8 mouse cellular contexts compared by ENCODE assay signal in genomic region chr7:19307739-19308453, GRCm38 (mm10). TPM values are rescaled to one million over a fixed set of nuclear protein-coding genes. Genes with fewer than 3 reads are reported as not detected.
A peak's percentile ranks its signal among the peaks of the same experiment; 100 is the strongest.
DNase-seq lines count a peak whose midpoint lies in the region; ATAC-seq and TF ChIP-seq lines count a peak whose summit lies in the region.

No protein-coding gene starts in this region.

- DNase-seq in spleen, adult 2 months (ENCODE audit: low read depth in 1 of 2, low spot score in 2 of 2) = peak in 1 of 2 experiments; percentile 60
- DNase-seq in spleen, adult 12 weeks (ENCODE audit: low spot score) = no peak
- DNase-seq in cerebellum, postnatal 14 days = peak; percentile 85 to 89
- DNase-seq in gastrocnemius, adult 2 months = peak; percentile 87
- peak; percentile 81 for DNase-seq in hindbrain, postnatal 0 days (ENCODE audit: low spot score)
- DNase-seq in left cerebral cortex, adult 9 months (ENCODE audit: low spot score in 2 of 2) = peak; percentile 72 to 82
- peak; percentile 79 to 81 for DNase-seq in lung, postnatal 4 days
- peak; percentile 67 to 79 for DNase-seq in right cerebral cortex, postnatal 36 days (ENCODE audit: low spot score in 2 of 2)

- intact Hi-C loops in gastrocnemius, adult 2 months (cut with DNase I) = no loop called here

- H3K36me3 ChIP-seq in spleen, adult 2 months (ENCODE audit: control insufficient read depth, insufficient read depth, low read length) = no peaks in the 10 kb centered on the region
- no peaks in the 10 kb centered on the region for H3K36me3 ChIP-seq in hindbrain, postnatal 0 days (ENCODE audit: insufficient read depth, low read length)

- H3K27me3 ChIP-seq in spleen, adult 2 months (ENCODE audit: control insufficient read depth, insufficient read depth, low read length) = peaks cover 10% of the 10 kb centered on the region
- peaks cover 24% of the 10 kb centered on the region for H3K27me3 ChIP-seq in hindbrain, postnatal 0 days (ENCODE audit: insufficient read depth, low read length)

- WGBS in spleen, adult 2 months = 4% methylated on average over 18 of the region's 18 CpGs
- 3% methylated on average over 18 of the region's 18 CpGs for WGBS in hindbrain, postnatal 0 days

- TF ChIP-seq CTCF in spleen, adult 2 months (IDR thresholded peaks at IDR 0.05; ENCODE audit: extremely low read depth, insufficient read depth, insufficient read length, insufficient replicate concordance) = no peak
- TF ChIP-seq CTCF in gastrocnemius, adult 2 months (IDR thresholded peaks at IDR 0.05) = peak; percentile 10; the same call in 1 of the 2 replicates
- TF ChIP-seq CTCF in hindbrain, postnatal 0 days (IDR thresholded peaks at IDR 0.05; ENCODE audit: low read depth) = no peak

- H3K4me2 ChIP-seq in hindbrain, postnatal 0 days (ENCODE audit: low read depth, low read length) = peak overlapping the region; percentile 99

- peak; percentile 63 for ATAC-seq in hindbrain, postnatal 0 days

- peaks cover 17% of the 10 kb centered on the region; the same call in 1 of the 2 replicates for H3K4me1 ChIP-seq in spleen, adult 2 months (ENCODE audit: control insufficient read depth, insufficient read depth, insufficient read length)
- no peaks in the 10 kb centered on the region for H3K4me1 ChIP-seq in hindbrain, postnatal 0 days (ENCODE audit: insufficient read depth, low read length)

- no peaks in the 10 kb centered on the region for H3K9me3 ChIP-seq in hindbrain, postnatal 0 days (ENCODE audit: low read length)

- no peak for TF ChIP-seq POLR2A in spleen, adult 2 months (IDR thresholded peaks at IDR 0.05; ENCODE audit: low read depth, low read length)

- peak overlapping the region; percentile 67 for H3K4me3 ChIP-seq in spleen, adult 2 months (ENCODE audit: extremely low read depth, insufficient read depth, insufficient read length)
- peak overlapping the region; percentile 74 for H3K4me3 ChIP-seq in gastrocnemius, adult 2 months
- H3K4me3 ChIP-seq in hindbrain, postnatal 0 days (ENCODE audit: low read length) = peak overlapping the region; percentile 64

- H3K9ac ChIP-seq in hindbrain, postnatal 0 days (replicated peaks; ENCODE audit: low read length) = peak overlapping the region; percentile 45; the same call in 1 of the 2 replicates

- peak overlapping the region; percentile 86 for H3K27ac ChIP-seq in spleen, adult 2 months (ENCODE audit: insufficient read depth, low read length)
- H3K27ac ChIP-seq in gastrocnemius, adult 2 months = peak overlapping the region; percentile 99
- peak overlapping the region; percentile 58; the same call in 1 of the 2 replicates for H3K27ac ChIP-seq in hindbrain, postnatal 0 days

RNA-seq across cellular contexts. Expression of gene Fosb, which starts 2.0 kb away (rescaled TPM):
- polyA plus RNA-seq in spleen, adult 2 months (2012; rRNA removed) = 1.6 and 1.9 TPM in 2 replicates
- total RNA-seq in gastrocnemius, adult 2 months (2021) = under 1 TPM; 0.22 to 0.59 TPM
- total RNA-seq in hindbrain, postnatal 0 days (2014; rRNA removed) = 0.31 and 1.0 TPM in 2 replicates
- polyA plus RNA-seq in hindbrain, postnatal 0 days (2015; fragmentation: Nextera tagmentation; extraction: Ambion mirVana) = 0.09 and 0.11 TPM in 2 replicates

RNA-seq across cellular contexts. Expression of gene Rtn2, which starts 25.5 kb away (rescaled TPM):
- polyA plus RNA-seq in spleen, adult 2 months (2012; rRNA removed) = 7.7 and 9.1 TPM in 2 replicates
- 1,000 to 10,000 TPM in 1 of 2 experiments, 100 to 1,000 TPM in 1; 987 to 1,150 TPM for total RNA-seq in gastrocnemius, adult 2 months (2021)
- 151 and 155 TPM in 2 replicates for total RNA-seq in hindbrain, postnatal 0 days (2014; rRNA removed)
- polyA plus RNA-seq in hindbrain, postnatal 0 days (2015; fragmentation: Nextera tagmentation; extraction: Ambion mirVana) = 98.4 and 101 TPM in 2 replicates

RNA-seq across cellular contexts. Expression of gene Ppm1n, which starts 28.0 kb away (rescaled TPM):
- 2.1 and 3.3 TPM in 2 replicates for polyA plus RNA-seq in spleen, adult 2 months (2012; rRNA removed)
- total RNA-seq in gastrocnemius, adult 2 months (2021) = under 1 TPM in 1 of 2 experiments, not detected in 1; 0.74 TPM
- 2.1 and 2.9 TPM in 2 replicates for total RNA-seq in hindbrain, postnatal 0 days (2014; rRNA removed)
- 2.0 and 2.5 TPM in 2 replicates for polyA plus RNA-seq in hindbrain, postnatal 0 days (2015; fragmentation: Nextera tagmentation; extraction: Ambion mirVana)

RNA-seq across cellular contexts. Expression of gene Vasp, which starts 36.3 kb away (rescaled TPM):
- polyA plus RNA-seq in spleen, adult 2 months (2012; rRNA removed) = 335 and 437 TPM in 2 replicates
- total RNA-seq in gastrocnemius, adult 2 months (2021) = 10 to 100 TPM; 13.6 to 17.3 TPM
- 62.6 and 68.3 TPM in 2 replicates for total RNA-seq in hindbrain, postnatal 0 days (2014; rRNA removed)
- 35.5 and 37.0 TPM in 2 replicates for polyA plus RNA-seq in hindbrain, postnatal 0 days (2015; fragmentation: Nextera tagmentation; extraction: Ambion mirVana)

RNA-seq across cellular contexts. Expression of gene Ercc1, which starts 36.7 kb away (rescaled TPM):
- polyA plus RNA-seq in spleen, adult 2 months (2012; rRNA removed) = 28.2 and 29.9 TPM in 2 replicates
- total RNA-seq in gastrocnemius, adult 2 months (2021) = 10 to 100 TPM; 28.1 to 30.4 TPM
- 44.1 and 46.1 TPM in 2 replicates for total RNA-seq in hindbrain, postnatal 0 days (2014; rRNA removed)
- 69.0 and 74.2 TPM in 2 replicates for polyA plus RNA-seq in hindbrain, postnatal 0 days (2015; fragmentation: Nextera tagmentation; extraction: Ambion mirVana)
